Mouse (Mus musculus): ENCODE measurements at regions not wholly inside any gene's neighbourhood (a gene's known extent, or its start where the extent isn't known, plus 50 kb on each side); places are given as distances from the start of the nearest gene placed in this dataset.

GRCm38 (mm10) chr15:62349981-62350380 lies 1427.2 kb upstream of the A1bg start:
- Histone ChIP-seq H3K9me3 (replicated peaks) (no peaks in the 10 kb centered on the region), H3K27me3 (no peaks in the 10 kb centered on the region), H3K27ac (no peak overlapping the region), H3K4me2 (replicated peaks) (no peak overlapping the region), H3K4me1 (no peaks in the 10 kb centered on the region), H3K36me3 (no peaks in the 10 kb centered on the region), H3K4me3 (no peak overlapping the region), H3K9ac (no peak overlapping the region)
- WGBS: 95% methylated on average over 3 of the region's 3 CpGs
- ATAC-seq (ENCODE audit: low FRiP score): no peak

- 85% methylated on average over 2 of the region's 2 CpGs for WGBS
- no peaks in the 10 kb centered on the region for H3K27me3 ChIP-seq
- H3K36me3 ChIP-seq: no peaks in the 10 kb centered on the region
- no peak overlapping the region for H3K4me2 ChIP-seq (replicated peaks)
- H3K9ac ChIP-seq: no peak overlapping the region
- no peak overlapping the region for H3K4me3 ChIP-seq
- H3K4me1 ChIP-seq: no peaks in the 10 kb centered on the region
- no peak overlapping the region for H3K27ac ChIP-seq
- ATAC-seq (ENCODE audit: low FRiP score): no peak
- no peaks in the 10 kb centered on the region for H3K9me3 ChIP-seq (replicated peaks)
Observed at GRCm38 (mm10) chr15:62348956-62349355, 1426.1 kb upstream of the A1bg start.

- H3K36me3 ChIP-seq: no peaks in the 10 kb centered on the region
- no peak overlapping the region for H3K4me2 ChIP-seq (replicated peaks)
- H3K4me3 ChIP-seq: no peak overlapping the region
- no peak overlapping the region for H3K27ac ChIP-seq
- no peak for ATAC-seq (ENCODE audit: low FRiP score)
- H3K9me3 ChIP-seq (replicated peaks): no peaks in the 10 kb centered on the region
- WGBS: 84% methylated on average over 2 of the region's 2 CpGs
- no peak overlapping the region for H3K9ac ChIP-seq
- H3K27me3 ChIP-seq: no peaks in the 10 kb centered on the region
- H3K4me1 ChIP-seq: no peaks in the 10 kb centered on the region
Observed at GRCm38 (mm10) chr15:62347697-62348096, 1424.9 kb upstream of the A1bg start.

GRCm38 (mm10) chr15:62345893-62346292 lies 1423.1 kb upstream of the A1bg start:
- 78% methylated on average over 5 of the region's 5 CpGs for WGBS
- no peak overlapping the region for H3K4me3 ChIP-seq
- ATAC-seq (ENCODE audit: low FRiP score): no peak

GRCm38 (mm10) chr15:62336454-62337284 lies 1413.9 kb upstream of the A1bg start:
- ATAC-seq (ENCODE audit: low FRiP score): no peak
- 83% methylated on average over 6 of the region's 6 CpGs for WGBS

More at GRCm38 (mm10) chr15:62345893-62346292, 1423.1 kb upstream of the A1bg start:
- Histone ChIP-seq H3K9me3 (replicated peaks) (no peaks in the 10 kb centered on the region), H3K36me3 (no peaks in the 10 kb centered on the region), H3K27me3 (no peaks in the 10 kb centered on the region), H3K4me1 (no peaks in the 10 kb centered on the region), H3K9ac (no peak overlapping the region), H3K27ac (no peak overlapping the region), H3K4me2 (replicated peaks) (no peak overlapping the region)

GRCm38 (mm10) chr15:62334256-62335009 lies 1411.6 kb upstream of the A1bg start:
- WGBS: 97% methylated on average over 4 of the region's 4 CpGs
- H3K4me3 ChIP-seq: no peak overlapping the region
- no peak overlapping the region for H3K9ac ChIP-seq
- H3K4me2 ChIP-seq (replicated peaks): no peak overlapping the region
- H3K4me1 ChIP-seq: no peaks in the 10 kb centered on the region
- no peak overlapping the region for H3K27ac ChIP-seq
- H3K9me3 ChIP-seq (replicated peaks): no peaks in the 10 kb centered on the region
- H3K36me3 ChIP-seq: no peaks in the 10 kb centered on the region
- ATAC-seq (ENCODE audit: low FRiP score): no peak
- no peaks in the 10 kb centered on the region for H3K27me3 ChIP-seq

More at GRCm38 (mm10) chr15:62336454-62337284, 1413.9 kb upstream of the A1bg start:
- Histone ChIP-seq H3K4me3 (no peak overlapping the region), H3K36me3 (no peaks in the 10 kb centered on the region), H3K27me3 (no peaks in the 10 kb centered on the region), H3K4me1 (no peaks in the 10 kb centered on the region), H3K9me3 (replicated peaks) (no peaks in the 10 kb centered on the region), H3K9ac (no peak overlapping the region), H3K4me2 (replicated peaks) (no peak overlapping the region), H3K27ac (no peak overlapping the region)

GRCm38 (mm10) chr15:62332129-62332528 lies 1409.3 kb upstream of the A1bg start:
- no peak overlapping the region for H3K4me3 ChIP-seq
- ATAC-seq (ENCODE audit: low FRiP score): no peak
- no peak overlapping the region for H3K4me2 ChIP-seq (replicated peaks)
- no peak overlapping the region for H3K9ac ChIP-seq
- H3K36me3 ChIP-seq: no peaks in the 10 kb centered on the region
- no peak overlapping the region for H3K27ac ChIP-seq
- peaks cover 8% of the 10 kb centered on the region; the same call in 1 of the 2 replicates for H3K4me1 ChIP-seq
- WGBS: 87% methylated on average over 5 of the region's 5 CpGs
- no peaks in the 10 kb centered on the region for H3K27me3 ChIP-seq
- H3K9me3 ChIP-seq (replicated peaks): no peaks in the 10 kb centered on the region

GRCm38 (mm10) chr15:62331138-62331800 lies 1408.5 kb upstream of the A1bg start:
- Histone ChIP-seq H3K4me2 (replicated peaks) (no peak overlapping the region), H3K27me3 (no peaks in the 10 kb centered on the region), H3K4me1 (peaks cover 8% of the 10 kb centered on the region; the same call in 1 of the 2 replicates), H3K27ac (no peak overlapping the region), H3K9me3 (replicated peaks) (no peaks in the 10 kb centered on the region), H3K9ac (no peak overlapping the region), H3K4me3 (no peak overlapping the region), H3K36me3 (no peaks in the 10 kb centered on the region)
- WGBS: 93% methylated on average over 3 of the region's 3 CpGs
- no peak for ATAC-seq (ENCODE audit: low FRiP score)

GRCm38 (mm10) chr15:62328920-62329319 lies 1406.1 kb upstream of the A1bg start:
- no peak overlapping the region for H3K4me3 ChIP-seq
- peaks cover 8% of the 10 kb centered on the region; the same call in 1 of the 2 replicates for H3K4me1 ChIP-seq
- no peaks in the 10 kb centered on the region for H3K27me3 ChIP-seq
- no peak overlapping the region for H3K27ac ChIP-seq
- H3K36me3 ChIP-seq: no peaks in the 10 kb centered on the region
- ATAC-seq (ENCODE audit: low FRiP score): no peak
- 14% methylated on average over 3 of the region's 3 CpGs for WGBS
- no peak overlapping the region for H3K4me2 ChIP-seq (replicated peaks)
- no peaks in the 10 kb centered on the region for H3K9me3 ChIP-seq (replicated peaks)
- H3K9ac ChIP-seq: no peak overlapping the region

- Histone ChIP-seq H3K9ac (no peak overlapping the region), H3K4me2 (replicated peaks) (no peak overlapping the region), H3K27me3 (no peaks in the 10 kb centered on the region), H3K9me3 (replicated peaks) (no peaks in the 10 kb centered on the region), H3K36me3 (no peaks in the 10 kb centered on the region), H3K27ac (no peak overlapping the region), H3K4me1 (peaks cover 8% of the 10 kb centered on the region; the same call in 1 of the 2 replicates), H3K4me3 (no peak overlapping the region)
- WGBS: 59% methylated on average over 9 of the region's 9 CpGs
- ATAC-seq (ENCODE audit: low FRiP score): no peak
Observed at GRCm38 (mm10) chr15:62328305-62328881, 1405.6 kb upstream of the A1bg start.

- H3K4me2 ChIP-seq (replicated peaks): no peak overlapping the region
- H3K27me3 ChIP-seq: no peaks in the 10 kb centered on the region
- no peaks in the 10 kb centered on the region for H3K36me3 ChIP-seq
- no peak overlapping the region for H3K27ac ChIP-seq
- no peak overlapping the region for H3K4me3 ChIP-seq
- peaks cover 8% of the 10 kb centered on the region; the same call in 1 of the 2 replicates for H3K4me1 ChIP-seq
- no peak overlapping the region for H3K9ac ChIP-seq
- ATAC-seq (ENCODE audit: low FRiP score): no peak
- no peaks in the 10 kb centered on the region for H3K9me3 ChIP-seq (replicated peaks)
- 74% methylated on average over 2 of the region's 2 CpGs for WGBS
Observed at GRCm38 (mm10) chr15:62327481-62327880, 1404.7 kb upstream of the A1bg start.

- H3K9ac ChIP-seq: no peak overlapping the region
- no peak overlapping the region for H3K4me3 ChIP-seq
- ATAC-seq (ENCODE audit: low FRiP score): no peak
- H3K36me3 ChIP-seq: no peaks in the 10 kb centered on the region
- H3K4me2 ChIP-seq (replicated peaks): no peak overlapping the region
- WGBS: 92% methylated on average over 4 of the region's 4 CpGs
- H3K27ac ChIP-seq: no peak overlapping the region
- no peaks in the 10 kb centered on the region for H3K27me3 ChIP-seq
- H3K4me1 ChIP-seq: peaks cover 8% of the 10 kb centered on the region; the same call in 1 of the 2 replicates
- no peaks in the 10 kb centered on the region for H3K9me3 ChIP-seq (replicated peaks)
Observed at GRCm38 (mm10) chr15:62326524-62326923, 1403.7 kb upstream of the A1bg start.
